Mouse (Mus musculus): ENCODE data around the gene Pdia5.

The Pdia5 gene

DNA sequence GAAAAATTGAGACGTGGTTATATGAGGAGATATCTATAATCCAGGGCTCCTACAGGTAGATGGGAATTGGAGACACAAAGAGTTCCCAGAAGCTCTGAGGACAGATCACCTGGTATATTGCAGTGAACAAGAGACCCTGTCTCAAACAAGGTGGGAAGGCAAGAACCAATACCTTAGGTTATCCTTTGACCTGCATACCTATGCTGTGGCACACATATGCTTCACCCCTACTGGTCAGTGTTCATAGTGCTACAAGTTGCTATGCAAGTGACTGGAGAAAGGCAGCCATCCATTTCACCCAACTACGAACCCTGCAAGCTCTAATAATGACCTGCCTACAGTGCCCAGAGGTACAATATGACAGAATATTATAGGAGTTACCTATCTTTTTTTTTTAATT is 128.5 kb downstream of the Pdia5 start:
- DNase-seq (ENCODE audit: extremely low read depth, low read depth): no peak

DNA sequence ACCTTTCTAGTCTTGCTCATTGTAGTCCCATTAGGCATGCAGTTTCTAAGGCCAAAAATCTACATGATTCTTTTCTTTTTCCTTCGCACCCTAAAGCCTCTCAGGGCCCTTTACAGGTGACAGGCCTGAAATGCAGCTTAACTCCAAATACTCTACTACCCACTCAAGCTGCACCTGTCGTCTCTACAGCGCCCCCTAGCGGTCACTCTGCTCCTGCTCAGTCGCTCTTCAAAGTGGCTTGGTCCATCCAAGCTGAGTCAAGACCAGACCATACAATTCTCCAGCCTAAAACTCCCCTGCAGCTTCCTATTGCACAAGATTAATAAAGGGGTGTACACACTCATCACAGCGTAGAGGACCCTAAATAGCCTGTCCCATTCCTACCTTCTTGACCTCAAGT is 130.1 kb downstream of the Pdia5 start:
- peak; percentile 29 for DNase-seq (ENCODE audit: extremely low read depth, low read depth)

DNA sequence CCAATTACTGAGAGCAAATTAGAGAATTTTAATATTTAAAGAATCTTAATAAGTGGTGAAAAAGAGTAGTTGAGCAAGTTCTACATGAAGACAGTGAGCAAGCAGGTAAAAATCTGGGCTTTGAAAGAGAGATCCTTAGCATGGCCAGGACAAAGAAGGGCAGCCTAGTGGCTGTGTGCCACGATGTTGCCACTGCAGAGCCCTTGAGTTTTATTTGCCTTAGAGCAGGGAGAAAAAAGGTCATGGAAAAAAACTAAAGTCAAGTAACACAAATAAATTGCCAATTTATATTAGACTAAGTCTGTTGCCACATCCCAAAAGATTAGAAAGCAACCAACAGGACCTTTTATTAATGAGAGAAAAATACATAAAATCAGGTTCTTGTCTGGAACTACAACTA is 133.2 kb downstream of the Pdia5 start:
- no peak for DNase-seq (ENCODE audit: extremely low read depth, low read depth)
